Mouse (Mus musculus) MEL (cell line): ENCODE data around the gene Tradd. TPM values are rescaled to one million over a fixed set of nuclear protein-coding genes. Genes with fewer than 3 reads are reported as not detected.

ENCODE experiments used
- DNase-seq: peaks from one replicate; pipeline ENCODE4 v3.0.0; 2011; ENCODE audit warnings: low read depth, low spot score
- H3K27ac ChIP-seq: 2 replicates; pipeline ENCODE4 v1.5.1; 2012; ENCODE audit warnings: low read depth, mild to moderate bottlenecking, control low read depth, low read length, moderate library complexity; ENCODE audit not compliant: control insufficient read depth
- H3K27me3 ChIP-seq, 2 experiments: fragments of 150-350 bp in 1 of 2; sonication (generic) in 1 of 2; 2 replicates each; pipeline ENCODE4 v1.6.1; 2012; ENCODE audit warnings: low read length in 2 of 2, mild to moderate bottlenecking in 2 of 2, improper control_type of control experiment in 1 of 2, moderate library complexity in 1 of 2; ENCODE audit not compliant: insufficient read depth in 2 of 2, control insufficient read depth in 1 of 2
- H3K36me3 ChIP-seq, 2 experiments: 2 replicates each; pipeline ENCODE4 v1.6.1; 2012 to 2014; ENCODE audit warnings: low read length in 2 of 2, improper control_type of control experiment in 1 of 2, inconsistent platforms in 1 of 2, mild to moderate bottlenecking in 1 of 2; ENCODE audit not compliant: insufficient read depth in 2 of 2, control insufficient read depth in 1 of 2
- H3K4me1 ChIP-seq, 2 experiments: fragments of 150-350 bp in 1 of 2; sonication (generic) in 1 of 2; 2 replicates each; pipeline ENCODE4 v1.6.1; 2012; ENCODE audit warnings: low read length in 2 of 2, improper control_type of control experiment in 1 of 2, mild to moderate bottlenecking in 1 of 2; ENCODE audit not compliant: insufficient read depth in 2 of 2, control insufficient read depth in 1 of 2
- H3K4me3 ChIP-seq, 2 experiments: fragments of 150-350 bp in 1 of 2; sonication (generic) in 1 of 2; 2 replicates each; pipeline ENCODE4 v1.5.1; 2012; ENCODE audit warnings: low read depth in 2 of 2, low read length in 2 of 2, mild to moderate bottlenecking in 2 of 2, moderate library complexity in 2 of 2, control low read depth in 1 of 2, improper control_type of control experiment in 1 of 2; ENCODE audit not compliant: control insufficient read depth in 1 of 2, insufficient read depth in 1 of 2
- H3K79me2 ChIP-seq: 2 replicates; pipeline ENCODE4 v1.6.1; 2012; ENCODE audit warnings: mild to moderate bottlenecking, low read length, moderate library complexity; ENCODE audit not compliant: control insufficient read depth, poor library complexity, insufficient read depth
- H3K9ac ChIP-seq: 2 replicates; pipeline ENCODE4 v1.6.1; 2012; ENCODE audit warnings: low read depth, mild to moderate bottlenecking, control low read depth, low read length, moderate library complexity; ENCODE audit not compliant: control insufficient read depth, poor library complexity, severe bottlenecking
- H3K9me3 ChIP-seq: fragments of 150-350 bp; sonication (generic); replicated peaks from 2 replicates; pipeline ENCODE4 v1.6.1; 2012; ENCODE audit warnings: mild to moderate bottlenecking, low read length, improper control_type of control experiment, moderate library complexity; ENCODE audit not compliant: insufficient read depth
- BHLHE40 ChIP-seq: IDR thresholded peaks from 2 replicates; pipeline ENCODE4 v1.6.1; 2012; ENCODE audit warnings: low read depth, mild to moderate bottlenecking, inconsistent platforms, low read length, improper control_type of control experiment, borderline replicate concordance
- CHD2 ChIP-seq: IDR thresholded peaks from 2 replicates; pipeline ENCODE4 v1.6.1; 2011; ENCODE audit warnings: low read length, improper control_type of control experiment
- CTCF ChIP-seq, 3 experiments: IDR thresholded peaks in 2 of 3; conservative IDR thresholded peaks in 1 of 3; 2 replicates each; pipeline ENCODE4 v1.5.1; 2011 to 2012; ENCODE audit warnings: low read length in 3 of 3, low read depth in 2 of 3, mild to moderate bottlenecking in 2 of 3, improper control_type of control experiment in 1 of 3, inconsistent platforms in 1 of 3, mixed read lengths in 1 of 3, moderate library complexity in 1 of 3; ENCODE audit not compliant: control insufficient read depth in 1 of 3, insufficient read depth in 1 of 3, poor library complexity in 1 of 3, severe bottlenecking in 1 of 3
- E2F4 ChIP-seq: IDR thresholded peaks from 2 replicates; pipeline ENCODE4 v1.6.1; 2011; ENCODE audit warnings: low read depth, low read length, improper control_type of control experiment, borderline replicate concordance
- ELF1 ChIP-seq: IDR thresholded peaks from 2 replicates; pipeline ENCODE4 v1.6.1; 2014; ENCODE audit warnings: low read depth, mild to moderate bottlenecking, inconsistent platforms, low read length, improper control_type of control experiment, moderate library complexity
- EP300 ChIP-seq, 2 experiments: IDR thresholded peaks; 2 replicates each; pipeline ENCODE4 v1.6.1; 2011; ENCODE audit warnings: improper control_type of control experiment in 2 of 2, low read length in 2 of 2, low read depth in 1 of 2, mild to moderate bottlenecking in 1 of 2
- ETS1 ChIP-seq: IDR thresholded peaks from 2 replicates; pipeline ENCODE4 v1.6.1; 2012; ENCODE audit warnings: low read depth, mild to moderate bottlenecking, inconsistent platforms, low read length, improper control_type of control experiment, moderate library complexity
- GABPA ChIP-seq: IDR thresholded peaks from 2 replicates; pipeline ENCODE4 v1.6.1; 2012; ENCODE audit warnings: low read depth, mild to moderate bottlenecking, inconsistent platforms, low read length, improper control_type of control experiment, moderate library complexity
- HCFC1 ChIP-seq: IDR thresholded peaks from 2 replicates; pipeline ENCODE4 v1.6.1; 2012; ENCODE audit warnings: low read depth, mild to moderate bottlenecking, inconsistent platforms, low read length, improper control_type of control experiment, moderate library complexity
- JUND ChIP-seq: IDR thresholded peaks from 2 replicates; pipeline ENCODE4 v1.6.1; 2011; ENCODE audit warnings: low read depth, mild to moderate bottlenecking, improper control_type of control experiment, low read length
- KAT2A ChIP-seq: conservative IDR thresholded peaks from 2 replicates; pipeline ENCODE4 v1.6.1; 2012; ENCODE audit warnings: low read depth, low read length, improper control_type of control experiment, inconsistent platforms
- MAX ChIP-seq: IDR thresholded peaks from 2 replicates; pipeline ENCODE4 v1.6.1; 2011; ENCODE audit warnings: low read length, improper control_type of control experiment
- MAZ ChIP-seq: IDR thresholded peaks from 2 replicates; pipeline ENCODE4 v1.6.1; 2012; ENCODE audit warnings: low read depth, mild to moderate bottlenecking, inconsistent platforms, low read length, improper control_type of control experiment
- MEF2A ChIP-seq: IDR thresholded peaks from 2 replicates; pipeline ENCODE4 v1.6.1; 2014; ENCODE audit warnings: low read depth, mild to moderate bottlenecking, inconsistent platforms, low read length, improper control_type of control experiment; ENCODE audit not compliant: poor library complexity, insufficient replicate concordance, severe bottlenecking; ENCODE audit errors: extremely low read depth
- MXI1 ChIP-seq: IDR thresholded peaks from 2 replicates; pipeline ENCODE4 v1.6.1; 2011; ENCODE audit warnings: mild to moderate bottlenecking, low read depth, low read length, improper control_type of control experiment
- MYB ChIP-seq: IDR thresholded peaks from 2 replicates; pipeline ENCODE4 v1.6.1; 2011; ENCODE audit warnings: mild to moderate bottlenecking, low read depth, low read length, improper control_type of control experiment
- MYC ChIP-seq: IDR thresholded peaks from 2 replicates; pipeline ENCODE4 v1.6.1; 2011; ENCODE audit warnings: low read depth, mild to moderate bottlenecking, low read length, improper control_type of control experiment, moderate library complexity
- NELFE ChIP-seq: IDR thresholded peaks from 2 replicates; pipeline ENCODE4 v1.6.1; 2011; ENCODE audit warnings: low read depth, low read length, improper control_type of control experiment
- POLR2A ChIP-seq, 2 experiments: IDR thresholded peaks; 2 replicates each; pipeline ENCODE4 v1.6.1; 2011 to 2012; ENCODE audit warnings: low read length in 2 of 2, mild to moderate bottlenecking in 2 of 2, control low read depth in 1 of 2, improper control_type of control experiment in 1 of 2, low read depth in 1 of 2, moderate library complexity in 1 of 2; ENCODE audit not compliant: control insufficient read depth in 1 of 2, insufficient read depth in 1 of 2, poor library complexity in 1 of 2
- POLR2AphosphoS2 ChIP-seq: IDR thresholded peaks from 2 replicates; pipeline ENCODE4 v1.6.1; 2011; ENCODE audit warnings: low read length, improper control_type of control experiment
- RAD21 ChIP-seq: IDR thresholded peaks from 2 replicates; pipeline ENCODE4 v1.6.1; 2011; ENCODE audit warnings: mild to moderate bottlenecking, low read depth, low read length, improper control_type of control experiment
- RCOR1 ChIP-seq: IDR thresholded peaks from 2 replicates; pipeline ENCODE4 v1.6.1; 2012; ENCODE audit warnings: low read depth, mild to moderate bottlenecking, inconsistent platforms, low read length, improper control_type of control experiment
- SIN3A ChIP-seq: IDR thresholded peaks from 2 replicates; pipeline ENCODE4 v1.6.1; 2012; ENCODE audit warnings: low read length, improper control_type of control experiment, inconsistent platforms
- SMC3 ChIP-seq: IDR thresholded peaks from 2 replicates; pipeline ENCODE4 v1.6.1; 2011; ENCODE audit warnings: low read depth, low read length, improper control_type of control experiment
- TAL1 ChIP-seq: IDR thresholded peaks from 2 replicates; pipeline ENCODE4 v1.6.1; 2012; ENCODE audit warnings: mild to moderate bottlenecking, inconsistent platforms, low read length, moderate library complexity, mixed read lengths
- TBP ChIP-seq: IDR thresholded peaks from 2 replicates; pipeline ENCODE4 v1.8.0; 2011; ENCODE audit warnings: low read depth, low read length, improper control_type of control experiment
- UBTF ChIP-seq: IDR thresholded peaks from 2 replicates; pipeline ENCODE4 v1.6.1; 2012; ENCODE audit warnings: low read depth, mild to moderate bottlenecking, inconsistent platforms, low read length, improper control_type of control experiment, moderate library complexity, borderline replicate concordance; ENCODE audit not compliant: insufficient read depth
- USF2 ChIP-seq, 2 experiments: IDR thresholded peaks; 2 replicates each; pipeline ENCODE4 v1.6.1; 2011 to 2012; ENCODE audit warnings: improper control_type of control experiment in 2 of 2, low read length in 2 of 2, borderline replicate concordance in 1 of 2, inconsistent platforms in 1 of 2, low read depth in 1 of 2, mild to moderate bottlenecking in 1 of 2; ENCODE audit not compliant: insufficient read depth in 1 of 2
- ZC3H11A ChIP-seq: IDR thresholded peaks from 2 replicates; pipeline ENCODE4 v1.6.1; 2012; ENCODE audit warnings: low read depth, mild to moderate bottlenecking, inconsistent platforms, low read length, improper control_type of control experiment
- ZKSCAN1 ChIP-seq: IDR thresholded peaks from 2 replicates; pipeline ENCODE4 v1.6.1; 2012; ENCODE audit warnings: low read depth, mild to moderate bottlenecking, inconsistent platforms, low read length, improper control_type of control experiment, moderate library complexity
- ZMIZ1 ChIP-seq: IDR thresholded peaks from 2 replicates; pipeline ENCODE4 v1.6.1; 2012; ENCODE audit warnings: low read depth, mild to moderate bottlenecking, inconsistent platforms, low read length, improper control_type of control experiment, moderate library complexity
- ZNF384 ChIP-seq: IDR thresholded peaks from 2 replicates; pipeline ENCODE4 v1.6.1; 2012; ENCODE audit warnings: low read depth, mild to moderate bottlenecking, inconsistent platforms, low read length, improper control_type of control experiment
- polyA plus RNA-seq, 2 experiments: library from polyadenylated mRNA; stranded (reverse) in 1 of 2; unstranded in 1 of 2; fragments of >175 nt in 1 of 2; fragments of >200 nt in 1 of 2; gene quantifications; 2 replicates each; pipeline versions ENCODE4 v1.2.1 to v1.2.4; 2012; ENCODE audit warnings: low replicate concordance in 2 of 2, low read depth in 1 of 2; ENCODE audit not compliant: insufficient read length in 2 of 2, insufficient read depth in 1 of 2, missing spikeins in 1 of 2
- total RNA-seq: library from RNA; depleted of rRNA; stranded (reverse); fragments of 300-350 nt; gene quantifications from 2 replicates; pipeline ENCODE4 v1.2.3, GENCODE M21; 2012

Gene Tradd
- total and polyA plus RNA-seq, 3 experiments, result 31.0 to 33.5 TPM; not detected in 1

GRCm38 (mm10) chr8:105312891-105313481 is 48.6 kb upstream of the Tradd start (continued):
- TF ChIP-seq MYC (no peak), USF2 (IDR thresholded peaks at IDR 0.05; ENCODE audit: borderline replicate concordance in 1 of 2, insufficient read depth in 1 of 2, low read depth in 1 of 2, low read length in 2 of 2) (no peak), HCFC1 (no peak), ELF1 (no peak), MEF2A (no peak), ZC3H11A (no peak), JUND (no peak), ETS1 (peak; percentile 90), POLR2AphosphoS2 (no peak; the same call in 1 of the 2 replicates), SMC3 (no peak; the same call in 1 of the 2 replicates), KAT2A (no peak), ZMIZ1 (no peak), BHLHE40 (no peak), MXI1 (peak; percentile 19; the same call in 1 of the 2 replicates), EP300 (IDR thresholded peaks at IDR 0.05; ENCODE audit: low read depth in 1 of 2, low read length in 2 of 2) (peak; percentile 60 to 80), MAZ (0 out of 2 replicates have a peak, but pooled peaks have one; percentile 30), ZNF384 (no peak), RAD21 (no peak), E2F4 (no peak), RCOR1 (peak; percentile 17; the same call in 1 of the 2 replicates), POLR2A (IDR thresholded peaks at IDR 0.05; ENCODE audit: control insufficient read depth in 1 of 2, insufficient read depth in 1 of 2, low read depth in 1 of 2, low read length in 2 of 2, poor library complexity in 1 of 2) (no peak), ZKSCAN1 (no peak)

GRCm38 (mm10) chr8:105311718-105312117 is 47.3 kb upstream of the Tradd start:
- Histone ChIP-seq H3K27me3 (no peaks in the 10 kb centered on the region), H3K36me3 (peaks cover 0 to 24% of the 10 kb centered on the region in 2 experiments; a peak in 2 of 4 replicates), H3K4me3 (no peak overlapping the region), H3K27ac (peak overlapping the region; percentile 4; the same call in 1 of the 2 replicates), H3K79me2 (no peaks in the 10 kb centered on the region), H3K9me3 (no peaks in the 10 kb centered on the region), H3K4me1 (peaks cover 22 to 28% of the 10 kb centered on the region in 2 experiments), H3K9ac (no peak overlapping the region)
- DNase-seq, result peak; percentile 71
- no peak for TF ChIP-seq HCFC1
- TF ChIP-seq KAT2A, result no peak
- TF ChIP-seq MYB, result no peak
- TF ChIP-seq RCOR1, result no peak; the same call in 1 of the 2 replicates
- TF ChIP-seq UBTF, result no peak
- TF ChIP-seq E2F4, result no peak
- peak; percentile 72 for TF ChIP-seq TAL1
- TF ChIP-seq ZMIZ1, result no peak; the same call in 1 of the 2 replicates
- TF ChIP-seq GABPA, result no peak
- no peak; the same call in 1 of the 2 replicates for TF ChIP-seq RAD21
- peak; percentile 14 to 49; a peak in 2 of 4 replicates for TF ChIP-seq EP300 (IDR thresholded peaks at IDR 0.05; ENCODE audit: low read depth in 1 of 2, low read length in 2 of 2)
- TF ChIP-seq CTCF (IDR thresholded peaks at IDR 0.05 in 2 of 3, conservative IDR thresholded peaks at IDR 0.05 in 1 of 3; ENCODE audit: control insufficient read depth in 1 of 3, insufficient read depth in 1 of 3, low read depth in 2 of 3, low read length in 3 of 3, poor library complexity in 1 of 3, severe bottlenecking in 1 of 3), result peak in 2 of 3 experiments; percentile 17 to 39; a peak in 2 of 6 replicates
- no peak for TF ChIP-seq MEF2A
- no peak for TF ChIP-seq JUND
- TF ChIP-seq ZKSCAN1, result no peak
- peak; percentile 6 for TF ChIP-seq SMC3
- TF ChIP-seq ZNF384, result no peak
- no peak for TF ChIP-seq CHD2
- no peak for TF ChIP-seq NELFE
- no peak for TF ChIP-seq MAX
- no peak for TF ChIP-seq TBP
- no peak for TF ChIP-seq ZC3H11A
- TF ChIP-seq MYC, result no peak
- TF ChIP-seq SIN3A, result peak; percentile 45; the same call in 1 of the 2 replicates
